Mouse (Mus musculus): ENCODE data around the gene Ednra.

DNA sequence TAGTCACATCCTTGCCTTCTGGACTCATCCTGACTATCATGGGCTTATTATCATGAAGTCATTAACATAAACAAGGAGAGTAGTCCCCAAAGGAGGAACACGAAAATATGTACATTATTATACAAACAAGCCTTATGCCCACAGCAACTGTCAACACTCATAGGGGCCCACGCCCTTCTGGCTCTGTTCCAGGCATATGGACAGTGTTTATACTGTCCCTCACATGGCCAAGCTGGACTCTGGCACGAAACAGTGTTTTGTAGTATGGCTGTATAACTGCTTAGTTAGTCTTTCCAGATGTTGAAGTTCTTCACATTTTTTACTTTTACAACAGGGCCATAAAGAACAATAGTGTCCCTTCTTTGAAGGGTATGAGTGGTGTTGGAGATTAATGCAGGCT lies 8.7 kb upstream of the Ednra start:
- TF ChIP-seq POLR2A (IDR thresholded peaks at IDR 0.05; ENCODE audit: low read depth, low read length) (no peak), CTCF (IDR thresholded peaks at IDR 0.05; ENCODE audit: extremely low read depth, insufficient read length, insufficient replicate concordance, low read depth, low read length) (no peak)

Data from small intestine, adult 2 months (tissue).